Mouse (Mus musculus) layer of hippocampus, adult 2 months (tissue): Measurements from ENCODE around the gene Lst1. TPM values are rescaled to one million over a fixed set of nuclear protein-coding genes. Genes with fewer than 3 reads are reported as not detected.
A peak's percentile ranks its signal among the peaks of the same experiment; 100 is the strongest.

Source experiments
- DNase-seq, 2 experiments: peaks; one replicate each; pipeline ENCODE4 v3.0.0; 2022; ENCODE audit warnings: low spot score in 2 of 2
- H3K27ac ChIP-seq: fragments of 200-600 bp; 2 replicates; pipeline ENCODE4 v1.8.1; 2022
- H3K4me3 ChIP-seq: fragments of 200-600 bp; 2 replicates; pipeline ENCODE4 v1.8.1; 2022; ENCODE audit warnings: mild to moderate bottlenecking
- CTCF ChIP-seq: fragments of 200-600 bp; conservative IDR thresholded peaks from 2 replicates; pipeline ENCODE4 v1.8.1; 2022; ENCODE audit warnings: antibody characterized with exemption, mild to moderate bottlenecking, moderate library complexity
- microRNA-seq, 2 experiments: library from miRNA; unstranded; fragments of <30 nt; microRNA quantifications; one replicate each; pipeline ENCODE4 v1.2.0; 2021
- total RNA-seq, 2 experiments: library from RNA; stranded (reverse); gene quantifications; 2 replicates each; pipeline ENCODE4 v1.2.3; 2021

Gene Lst1
- total RNA-seq, 2 experiments from 2014 or later: 6.2 to 8.6 TPM

- no peak for TF ChIP-seq CTCF
- no peak overlapping the region for H3K4me3 ChIP-seq
- no peak overlapping the region for H3K27ac ChIP-seq
Observed at GRCm38 (mm10) chr17:35139269-35139668, 49.0 kb downstream of the Lst1 start.

GRCm38 (mm10) chr17:35135591-35136320, 52.5 kb downstream of the Lst1 start:
- peak overlapping the region; percentile 97 for H3K4me3 ChIP-seq
- no peak for TF ChIP-seq CTCF
- H3K27ac ChIP-seq: peak overlapping the region; percentile 100
- peak in 1 of 2 experiments; percentile 45 for DNase-seq

More at GRCm38 (mm10) chr17:35139269-35139668, 49.0 kb downstream of the Lst1 start:
- no peak for DNase-seq

Small RNA genes within 50 kb of the gene (microRNA-seq; reads per million reads assigned to microRNA genes)
- gene Mir6973a (0 reads per million in 2 experiments), gene Mir6974 (0 reads per million in 2 experiments)

Other genes starting within 250 kb of the Lst1 start
- gene Hspa1b, start 229.2 kb downstream of the Lst1 start, total RNA-seq: 10 to 100 TPM; 21.4 to 24.7 TPM
- not detected for gene Gm20481, start 218.5 kb downstream of the Lst1 start, total RNA-seq
- gene Hspa1a, start 216.3 kb downstream of the Lst1 start, total RNA-seq: 10 to 100 TPM; 16.9 to 18.1 TPM
- gene Hspa1l, start 215.7 kb downstream of the Lst1 start, total RNA-seq: under 1 TPM; 0.44 to 0.49 TPM
- gene Lsm2, start 206.6 kb downstream of the Lst1 start, total RNA-seq: 10 to 100 TPM; 15.9 to 21.8 TPM
- gene Vars, start 187.5 kb downstream of the Lst1 start, total RNA-seq: 10 to 100 TPM; 48.2 to 55.1 TPM
- gene Vwa7, start 171.9 kb downstream of the Lst1 start, total RNA-seq: under 1 TPM; 0.20 to 0.26 TPM
- gene Sapcd1, start 160.4 kb downstream of the Lst1 start, total RNA-seq: under 1 TPM in 1 of 2 experiments, not detected in 1; 0.67 TPM
- 1 to 10 TPM in 1 of 2 experiments, under 1 TPM in 1; 0.26 to 1.1 TPM for gene Msh5, start 141.7 kb downstream of the Lst1 start, total RNA-seq
- 1 to 10 TPM; 9.2 to 9.6 TPM for gene Clic1, start 138.5 kb downstream of the Lst1 start, total RNA-seq
- gene Ddah2, start 129.4 kb downstream of the Lst1 start, total RNA-seq: 10 to 100 TPM; 13.7 to 15.8 TPM
- gene Ly6g6c, start 123.1 kb downstream of the Lst1 start, total RNA-seq: not detected
- not detected for gene Mpig6b, start 122.3 kb downstream of the Lst1 start, total RNA-seq
- 1 to 10 TPM; 2.5 to 3.5 TPM for gene Ly6g6e, start 111.5 kb downstream of the Lst1 start, total RNA-seq
- gene Ly6g6d, start 110.4 kb downstream of the Lst1 start, total RNA-seq: 1 to 10 TPM; 1.1 TPM
- gene Ly6g6f, start 102.8 kb downstream of the Lst1 start, total RNA-seq: under 1 TPM in 1 of 2 experiments, not detected in 1; 0.52 TPM
- gene Abhd16a, start 99.2 kb downstream of the Lst1 start, total RNA-seq: 100 to 1,000 TPM; 110 to 113 TPM
- gene Ly6g5c, start 80.2 kb downstream of the Lst1 start, total RNA-seq: not detected
- gene Ly6g5b, start 73.0 kb downstream of the Lst1 start, total RNA-seq: under 1 TPM in 1 of 2 experiments, not detected in 1; 0.54 TPM
- gene Gpank1, start 67.0 kb downstream of the Lst1 start, total RNA-seq: 10 to 100 TPM; 15.0 to 15.9 TPM
- gene Csnk2b, start 66.4 kb downstream of the Lst1 start, total RNA-seq: 100 to 1,000 TPM; 170 to 178 TPM
- 10 to 100 TPM; 25.2 to 29.3 TPM for gene D17H6S53E, start 62.1 kb downstream of the Lst1 start, total RNA-seq
- gene Apom, start 56.4 kb downstream of the Lst1 start, total RNA-seq: under 1 TPM; 0.37 to 0.49 TPM
- gene Bag6, start 53.3 kb downstream of the Lst1 start, total RNA-seq: 100 to 1,000 TPM; 320 to 334 TPM
- 100 to 1,000 TPM; 339 to 370 TPM for gene Prrc2a, start 23.5 kb downstream of the Lst1 start, total RNA-seq
- gene Aif1, start 12.4 kb downstream of the Lst1 start, total RNA-seq: 10 to 100 TPM; 11.1 to 11.8 TPM
- under 1 TPM; 0.76 to 0.77 TPM for gene Ltb, start 6.0 kb upstream of the Lst1 start, total RNA-seq
- not detected for gene Tnf, start 13.6 kb upstream of the Lst1 start, total RNA-seq
- gene Lta, start 16.9 kb upstream of the Lst1 start, total RNA-seq: under 1 TPM; 0.54 to 0.59 TPM
- gene Gm16181, start 32.4 kb upstream of the Lst1 start, total RNA-seq: not detected
- 100 to 1,000 TPM; 615 to 646 TPM for gene Atp6v1g2, start 45.2 kb upstream of the Lst1 start, total RNA-seq
- gene Nfkbil1, start 47.4 kb upstream of the Lst1 start, total RNA-seq: 10 to 100 TPM; 13.3 to 15.1 TPM
- gene Ddx39b, start 53.3 kb upstream of the Lst1 start, total RNA-seq: 100 to 1,000 TPM; 230 to 239 TPM
- gene H2-D1, start 74.3 kb upstream of the Lst1 start, total RNA-seq: 10 to 100 TPM; 15.7 to 21.2 TPM
- gene H2-Q1, start 132.0 kb upstream of the Lst1 start, total RNA-seq: under 1 TPM; 0.13 to 0.47 TPM
- gene H2-Q2, start 153.8 kb upstream of the Lst1 start, total RNA-seq: under 1 TPM in 1 of 2 experiments, not detected in 1; 0.38 TPM
- 1 to 10 TPM; 1.7 to 2.3 TPM for gene H2-Q4, start 191.2 kb upstream of the Lst1 start, total RNA-seq
- gene H2-Q6, start 236.4 kb upstream of the Lst1 start, total RNA-seq: not detected